Mouse (Mus musculus): ENCODE measurements around the gene Nfia. TPM values are rescaled to one million over a fixed set of nuclear protein-coding genes. Genes with fewer than 3 reads are reported as not detected.

Gene Nfia
- polyA plus RNA-seq, 1 experiment from 2014 or later = 9.9 TPM

- ATAC-seq (no peak), DNase-seq (no peak)
- no peak overlapping the region for H3K4me3 ChIP-seq (ENCODE audit: low read depth, low read length)
- no peaks in the 10 kb centered on the region for H3K4me1 ChIP-seq (ENCODE audit: insufficient read depth)
- no peak overlapping the region for H3K4me2 ChIP-seq (ENCODE audit: low read depth, low read length)
- no peak overlapping the region for H3K27ac ChIP-seq (ENCODE audit: low read depth)
- no peaks in the 10 kb centered on the region; the same call in 1 of the 2 replicates for H3K36me3 ChIP-seq (replicated peaks; ENCODE audit: insufficient read depth, low read length)
- H3K9ac ChIP-seq (replicated peaks) = no peak overlapping the region
- no peaks in the 10 kb centered on the region for H3K27me3 ChIP-seq (ENCODE audit: insufficient read depth, low read length)
- no peak for TF ChIP-seq CTCF (IDR thresholded peaks at IDR 0.05; ENCODE audit: low read depth)
- TF ChIP-seq EP300 (IDR thresholded peaks at IDR 0.05; ENCODE audit: low read depth) = no peak
- WGBS (ENCODE audit: insufficient replicate concordance) = 57% methylated on average over 3 of the region's 3 CpGs
- no peaks in the 10 kb centered on the region for H3K9me3 ChIP-seq (ENCODE audit: low read length)
These were observed 278.8 kb downstream of the Nfia start for GRCm38 (mm10) chr4:98051326-98051725.

- H3K27me3 ChIP-seq (ENCODE audit: insufficient read depth, low read length) = no peaks in the 10 kb centered on the region
- ATAC-seq (no peak), DNase-seq (no peak)
- H3K4me3 ChIP-seq (ENCODE audit: low read depth, low read length) = no peak overlapping the region
- WGBS (ENCODE audit: insufficient replicate concordance) = 83% methylated on average over 4 of the region's 4 CpGs
- H3K4me2 ChIP-seq (ENCODE audit: low read depth, low read length) = no peak overlapping the region
- H3K27ac ChIP-seq (ENCODE audit: low read depth) = no peak overlapping the region
- TF ChIP-seq CTCF (IDR thresholded peaks at IDR 0.05; ENCODE audit: low read depth) = no peak
- no peak for TF ChIP-seq EP300 (IDR thresholded peaks at IDR 0.05; ENCODE audit: low read depth)
- H3K4me1 ChIP-seq (ENCODE audit: insufficient read depth) = no peaks in the 10 kb centered on the region
- H3K36me3 ChIP-seq (replicated peaks; ENCODE audit: insufficient read depth, low read length) = no peaks in the 10 kb centered on the region; the same call in 1 of the 2 replicates
- no peak overlapping the region for H3K9ac ChIP-seq (replicated peaks)
- no peaks in the 10 kb centered on the region for H3K9me3 ChIP-seq (ENCODE audit: low read length)
These were observed 282.5 kb downstream of the Nfia start for GRCm38 (mm10) chr4:98055036-98055435.

GRCm38 (mm10) chr4:98056396-98057020, 284.0 kb downstream of the Nfia start:
- TF ChIP-seq CTCF (IDR thresholded peaks at IDR 0.05; ENCODE audit: low read depth) (no peak), EP300 (IDR thresholded peaks at IDR 0.05; ENCODE audit: low read depth) (no peak)
- no peak overlapping the region for H3K4me2 ChIP-seq (ENCODE audit: low read depth, low read length)
- H3K4me1 ChIP-seq (ENCODE audit: insufficient read depth) = no peaks in the 10 kb centered on the region
- no peak overlapping the region for H3K27ac ChIP-seq (ENCODE audit: low read depth)
- H3K4me3 ChIP-seq (ENCODE audit: low read depth, low read length) = no peak overlapping the region
- WGBS (ENCODE audit: insufficient replicate concordance) = 56% methylated on average over 7 of the region's 7 CpGs
- H3K36me3 ChIP-seq (replicated peaks; ENCODE audit: insufficient read depth, low read length) = no peaks in the 10 kb centered on the region; the same call in 1 of the 2 replicates
- DNase-seq (no peak), ATAC-seq (no peak)
- H3K27me3 ChIP-seq (ENCODE audit: insufficient read depth, low read length) = no peaks in the 10 kb centered on the region
- no peak overlapping the region for H3K9ac ChIP-seq (replicated peaks)
- H3K9me3 ChIP-seq (ENCODE audit: low read length) = no peaks in the 10 kb centered on the region

- 83% methylated on average over 12 of the region's 12 CpGs for WGBS (ENCODE audit: insufficient replicate concordance)
- Histone ChIP-seq H3K27me3 (ENCODE audit: insufficient read depth, low read length) (no peaks in the 10 kb centered on the region), H3K27ac (ENCODE audit: low read depth) (no peak overlapping the region), H3K9ac (replicated peaks) (no peak overlapping the region), H3K4me1 (ENCODE audit: insufficient read depth) (no peaks in the 10 kb centered on the region), H3K9me3 (ENCODE audit: low read length) (no peaks in the 10 kb centered on the region), H3K4me3 (ENCODE audit: low read depth, low read length) (no peak overlapping the region), H3K4me2 (ENCODE audit: low read depth, low read length) (no peak overlapping the region), H3K36me3 (replicated peaks; ENCODE audit: insufficient read depth, low read length) (no peaks in the 10 kb centered on the region; the same call in 1 of the 2 replicates)
- no peak for TF ChIP-seq CTCF (IDR thresholded peaks at IDR 0.05; ENCODE audit: low read depth)
- no peak for TF ChIP-seq EP300 (IDR thresholded peaks at IDR 0.05; ENCODE audit: low read depth)
- ATAC-seq (no peak), DNase-seq (no peak)
These were observed 284.7 kb downstream of the Nfia start for GRCm38 (mm10) chr4:98057246-98057645.

- ATAC-seq = no peak
- WGBS (ENCODE audit: insufficient replicate concordance) = 75% methylated on average over 4 of the region's 4 CpGs
- Histone ChIP-seq H3K9me3 (ENCODE audit: low read length) (no peaks in the 10 kb centered on the region), H3K36me3 (replicated peaks; ENCODE audit: insufficient read depth, low read length) (no peaks in the 10 kb centered on the region; the same call in 1 of the 2 replicates), H3K4me3 (ENCODE audit: low read depth, low read length) (no peak overlapping the region), H3K4me2 (ENCODE audit: low read depth, low read length) (no peak overlapping the region), H3K4me1 (ENCODE audit: insufficient read depth) (no peaks in the 10 kb centered on the region), H3K27ac (ENCODE audit: low read depth) (no peak overlapping the region), H3K27me3 (ENCODE audit: insufficient read depth, low read length) (no peaks in the 10 kb centered on the region), H3K9ac (replicated peaks) (no peak overlapping the region)
- DNase-seq = no peak
- TF ChIP-seq CTCF (IDR thresholded peaks at IDR 0.05; ENCODE audit: low read depth) (no peak), EP300 (IDR thresholded peaks at IDR 0.05; ENCODE audit: low read depth) (no peak)
These were observed 285.2 kb downstream of the Nfia start for GRCm38 (mm10) chr4:98057721-98058120.

GRCm38 (mm10) chr4:98058182-98058581, 285.6 kb downstream of the Nfia start:
- Histone ChIP-seq H3K27ac (ENCODE audit: low read depth) (no peak overlapping the region), H3K4me1 (ENCODE audit: insufficient read depth) (no peaks in the 10 kb centered on the region), H3K4me3 (ENCODE audit: low read depth, low read length) (no peak overlapping the region), H3K4me2 (ENCODE audit: low read depth, low read length) (no peak overlapping the region), H3K9me3 (ENCODE audit: low read length) (no peaks in the 10 kb centered on the region), H3K9ac (replicated peaks) (no peak overlapping the region), H3K27me3 (ENCODE audit: insufficient read depth, low read length) (no peaks in the 10 kb centered on the region), H3K36me3 (replicated peaks; ENCODE audit: insufficient read depth, low read length) (no peaks in the 10 kb centered on the region; the same call in 1 of the 2 replicates)
- ATAC-seq = no peak
- no peak for DNase-seq
- TF ChIP-seq EP300 (IDR thresholded peaks at IDR 0.05; ENCODE audit: low read depth) = no peak
- TF ChIP-seq CTCF (IDR thresholded peaks at IDR 0.05; ENCODE audit: low read depth) = no peak
